ENCODE assay signal across 12 mouse cellular contexts in the genomic region with DNA sequence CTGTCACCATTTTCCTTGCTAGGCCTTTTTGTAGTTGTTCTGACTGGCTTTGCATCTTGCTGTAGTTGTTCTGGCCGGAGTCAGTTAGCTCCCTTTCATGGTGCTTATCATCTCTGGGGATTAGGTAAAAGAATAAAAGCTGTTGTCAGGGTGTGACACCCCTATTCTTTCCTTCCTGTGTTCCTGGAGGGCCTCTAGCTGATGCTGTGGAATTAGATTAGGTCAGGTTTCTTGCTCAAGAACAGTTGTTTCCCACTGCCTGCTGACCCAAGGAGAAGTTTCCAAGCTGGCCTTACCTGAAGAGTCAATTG. TPM values are rescaled to one million over a fixed set of nuclear protein-coding genes. Genes with fewer than 3 reads are reported as not detected.
DNase-seq lines count a peak whose midpoint lies in the region; ATAC-seq and TF ChIP-seq lines count a peak whose summit lies in the region.
"Had no signal": no experiment of that assay in that cellular context is flagged by ENCODE, and none has a peak within 500 bp of the region (broad histone marks: within the 10 kb centered on the region; RNA-seq: fewer than 3 reads in every experiment).

No protein-coding gene starts in this region.

- peak; percentile 73 to 83 for TF ChIP-seq EP300 in MEL (IDR thresholded peaks at IDR 0.05; ENCODE audit: low read depth in 1 of 2, low read length in 2 of 2)

- peaks cover 41% of the 10 kb centered on the region for H3K79me2 ChIP-seq in MEL (ENCODE audit: control insufficient read depth, insufficient read depth, low read length, poor library complexity)
- peaks cover 98% of the 10 kb centered on the region for H3K79me2 ChIP-seq in macrophage (ENCODE audit: inconsistent target)

- peaks cover 17 to 69% of the 10 kb centered on the region in 2 experiments for H3K4me1 ChIP-seq in heart, embryonic 14.5 days (ENCODE audit: control insufficient read depth in 2 of 2, insufficient read depth in 2 of 2, low read length in 2 of 2)
- peaks cover 53 to 61% of the 10 kb centered on the region in 2 experiments for H3K4me1 ChIP-seq in MEL (ENCODE audit: control insufficient read depth in 1 of 2, insufficient read depth in 2 of 2, low read length in 2 of 2)
- H3K4me1 ChIP-seq in embryonic fibroblast, embryonic 13.5 days (ENCODE audit: control insufficient read depth, insufficient read depth, low read length) = peaks cover 30% of the 10 kb centered on the region

- H3K4me2 ChIP-seq in heart, embryonic 14.5 days (ENCODE audit: low read length) = no peak overlapping the region; the same call in 1 of the 2 replicates

- intact Hi-C loops in heart, postnatal 14 days (cut with DNase I) = no loop called here

- H3K9ac ChIP-seq in heart, embryonic 14.5 days (ENCODE audit: low read length) = no peak overlapping the region
- peak overlapping the region; percentile 2; the same call in 1 of the 2 replicates for H3K9ac ChIP-seq in MEL (ENCODE audit: control insufficient read depth, low read depth, low read length, poor library complexity, severe bottlenecking)

- no peaks in the 10 kb centered on the region for H3K27me3 ChIP-seq in heart, embryonic 14.5 days (ENCODE audit: control insufficient read depth, insufficient read depth, low read length)
- H3K27me3 ChIP-seq in MEL (ENCODE audit: control insufficient read depth in 1 of 2, insufficient read depth in 2 of 2, low read length in 2 of 2) = no peaks in the 10 kb centered on the region

- WGBS in heart, embryonic 14.5 days = 43% methylated on average over 1 of the region's 1 CpGs
- WGBS in macrophage (ENCODE audit: missing documents) = 54% methylated on average over 1 of the region's 1 CpGs

- 0 out of 4 replicates have a peak, but pooled peaks of 1 of the 2 experiments have one; percentile 16 for TF ChIP-seq POLR2A in MEL (IDR thresholded peaks at IDR 0.05; ENCODE audit: control insufficient read depth in 1 of 2, insufficient read depth in 1 of 2, low read depth in 1 of 2, low read length in 2 of 2, poor library complexity in 1 of 2)
- no peak for TF ChIP-seq POLR2A in embryonic fibroblast, embryonic 13.5 days (IDR thresholded peaks at IDR 0.05; ENCODE audit: low read depth, low read length)

- DNase-seq in heart, postnatal 14 days = no peak
- peak; percentile 62 for DNase-seq in MEL (ENCODE audit: low read depth, low spot score)
- no peak for DNase-seq in adrenal gland, adult 18-20 months (ENCODE audit: low spot score in 2 of 2)
- DNase-seq: adrenal gland, adult 8-10 months; cerebellum, adult 9-11 months; kidney, postnatal 25 days had no signal

- no peaks in the 10 kb centered on the region for H3K9me3 ChIP-seq in heart, embryonic 14.5 days (ENCODE audit: control insufficient read depth, low read length)
- no peaks in the 10 kb centered on the region for H3K9me3 ChIP-seq in MEL (replicated peaks; ENCODE audit: insufficient read depth, low read length)
- H3K9me3 ChIP-seq: forebrain, embryonic 10.5 days had no signal

- H3K4me3 ChIP-seq in heart, embryonic 14.5 days (ENCODE audit: control insufficient read depth in 1 of 2, insufficient read depth in 1 of 2, low read depth in 1 of 2, low read length in 2 of 2) = no peak overlapping the region
- no peak overlapping the region for H3K4me3 ChIP-seq in MEL (ENCODE audit: control insufficient read depth in 1 of 2, insufficient read depth in 1 of 2, low read depth in 2 of 2, low read length in 2 of 2)
- H3K4me3 ChIP-seq in embryonic fibroblast, embryonic 13.5 days (ENCODE audit: insufficient read depth, low read length) = no peak overlapping the region
- no peak overlapping the region for H3K4me3 ChIP-seq in macrophage (ENCODE audit: inconsistent target)
- H3K4me3 ChIP-seq: forebrain, embryonic 10.5 days had no signal

- H3K36me3 ChIP-seq in heart, embryonic 14.5 days (ENCODE audit: control insufficient read depth, insufficient read depth, low read length) = no peaks in the 10 kb centered on the region
- H3K36me3 ChIP-seq in MEL (ENCODE audit: control insufficient read depth in 1 of 2, insufficient read depth in 2 of 2, low read length in 2 of 2) = peaks cover 0 to 83% of the 10 kb centered on the region in 2 experiments; a peak in 2 of 4 replicates
- H3K36me3 ChIP-seq in macrophage (ENCODE audit: inconsistent target) = no peaks in the 10 kb centered on the region
- H3K36me3 ChIP-seq: forebrain, embryonic 10.5 days had no signal

- peak overlapping the region; percentile 12 to 19; a peak in 1 of 4 replicates for H3K27ac ChIP-seq in heart, embryonic 14.5 days (replicated peaks in 1 of 2; ENCODE audit: control insufficient read depth in 1 of 2, insufficient read depth in 1 of 2, low read depth in 2 of 2, low read length in 2 of 2)
- H3K27ac ChIP-seq in MEL (ENCODE audit: control insufficient read depth, low read depth, low read length) = peak overlapping the region; percentile 85
- H3K27ac ChIP-seq in embryonic fibroblast, embryonic 13.5 days (ENCODE audit: insufficient read depth, low read length) = peak overlapping the region; percentile 91
- peak overlapping the region; percentile 90 for H3K27ac ChIP-seq in macrophage
- H3K27ac ChIP-seq: forebrain, embryonic 10.5 days had no signal

- TF ChIP-seq CTCF in MEL (IDR thresholded peaks at IDR 0.05 in 2 of 3, conservative IDR thresholded peaks at IDR 0.05 in 1 of 3; ENCODE audit: control insufficient read depth in 1 of 3, insufficient read depth in 1 of 3, low read depth in 2 of 3, low read length in 3 of 3, poor library complexity in 1 of 3, severe bottlenecking in 1 of 3) = no peak
- no peak for TF ChIP-seq CTCF in embryonic fibroblast, embryonic 13.5 days (IDR thresholded peaks at IDR 0.05; ENCODE audit: borderline replicate concordance, insufficient read depth, low read length)

- no peak for ATAC-seq in heart, embryonic 14.5 days (ENCODE audit: insufficient number of reproducible peaks, insufficient read depth, low FRiP score, low read depth)
- no peak for ATAC-seq in activated CD4-positive, CD25-positive, alpha-beta regulatory T cell, adult 4 months

- TF ChIP-seq RAD21 in MEL (IDR thresholded peaks at IDR 0.05; ENCODE audit: low read depth, low read length) = no peak

TF ChIP-seq in MEL, 35 proteins besides CTCF, POLR2A, EP300 and RAD21 (continues in another document):
- TF ChIP-seq UBTF (IDR thresholded peaks at IDR 0.05; ENCODE audit: borderline replicate concordance, insufficient read depth, low read depth, low read length) (no peak), ZC3H11A (IDR thresholded peaks at IDR 0.05; ENCODE audit: low read depth, low read length) (no peak), ZKSCAN1 (IDR thresholded peaks at IDR 0.05; ENCODE audit: low read depth, low read length) (no peak), MAFK (IDR thresholded peaks at IDR 0.05; ENCODE audit: borderline replicate concordance, low read depth, low read length) (no peak), ZNF384 (IDR thresholded peaks at IDR 0.05; ENCODE audit: low read depth, low read length) (no peak), ELF1 (IDR thresholded peaks at IDR 0.05; ENCODE audit: low read depth, low read length) (no peak), TAL1 (IDR thresholded peaks at IDR 0.05; ENCODE audit: low read length) (peak; percentile 49), RCOR1 (IDR thresholded peaks at IDR 0.05; ENCODE audit: low read depth, low read length) (0 out of 2 replicates have a peak, but pooled peaks have one; percentile 28), POLR2AphosphoS2 (IDR thresholded peaks at IDR 0.05; ENCODE audit: low read length) (no peak), MAZ (IDR thresholded peaks at IDR 0.05; ENCODE audit: low read depth, low read length) (no peak), MXI1 (IDR thresholded peaks at IDR 0.05; ENCODE audit: low read depth, low read length) (no peak), GABPA (IDR thresholded peaks at IDR 0.05; ENCODE audit: low read depth, low read length) (no peak), NELFE (IDR thresholded peaks at IDR 0.05; ENCODE audit: low read depth, low read length) (no peak), MYB (IDR thresholded peaks at IDR 0.05; ENCODE audit: low read depth, low read length) (peak; percentile 71), TCF12 (IDR thresholded peaks at IDR 0.05; ENCODE audit: low read depth, low read length) (no peak; the same call in 1 of the 2 replicates), ZMIZ1 (IDR thresholded peaks at IDR 0.05; ENCODE audit: low read depth, low read length) (no peak), CHD2 (IDR thresholded peaks at IDR 0.05; ENCODE audit: low read length) (no peak), NRF1 (IDR thresholded peaks at IDR 0.05; ENCODE audit: insufficient read depth, low read depth, low read length, poor library complexity, severe bottlenecking) (no peak)

RNA-seq across cellular contexts. Expression of gene Susd6, which starts 22.2 kb away (rescaled TPM):
- 22.3 and 22.5 TPM in 2 replicates for polyA plus RNA-seq in heart, embryonic 14.5 days (2014; fragmentation: Nextera tagmentation; extraction: Ambion mirVana)
- total RNA-seq in heart, postnatal 14 days (2021) = 10 to 100 TPM; 63.4 to 66.2 TPM
- total RNA-seq in MEL (2012; rRNA removed) = 12.2 and 13.0 TPM in 2 replicates
- polyA plus RNA-seq in MEL (2012; ENCODE audit: insufficient read depth in 1 of 2, insufficient read length in 2 of 2, low read depth in 1 of 2, low replicate concordance in 2 of 2, missing spikeins in 1 of 2) (10 to 100 TPM in 1 of 2 experiments, not detected in 1; 22.4 TPM), macrophage (2018) (67.3 to 91.5 TPM (median 72.0 TPM) in 3 replicates)
- polyA plus RNA-seq in embryonic fibroblast, embryonic 13.5 days (2011; ENCODE audit: insufficient read length, low read depth, missing spikeins) = 73.7 and 75.3 TPM in 2 replicates
- 100 to 1,000 TPM in 21 of 26 experiments, 10 to 100 TPM in 5; 82.5 to 344 (median 177) TPM for total RNA-seq in macrophage (2018; cell fraction: chromatin; rRNA removed)
- total RNA-seq in macrophage (2018; cell fraction: cytosol; rRNA removed) = 100 to 1,000 TPM in 25 of 26 experiments, 10 to 100 TPM in 1; 98.6 to 237 (median 169) TPM
- 100 to 1,000 TPM; 137 to 428 (median 289) TPM for total RNA-seq in macrophage (2018; cell fraction: nucleus; rRNA removed)
- total RNA-seq in adrenal gland, adult 18-20 months (2021) = 10 to 100 TPM; 48.2 to 56.2 TPM
- polyA plus RNA-seq in activated CD4-positive, CD25-positive, alpha-beta regulatory T cell, adult 4 months (2017; shearing (Covaris generic)) = 10 to 100 TPM; 21.8 to 29.4 TPM

RNA-seq across cellular contexts. Expression of gene Ccdc177, which starts 52.0 kb away (rescaled TPM):
- not detected in 2 replicates for polyA plus RNA-seq in heart, embryonic 14.5 days (2014; fragmentation: Nextera tagmentation; extraction: Ambion mirVana)
- total RNA-seq in heart, postnatal 14 days (2021) = under 1 TPM in 1 of 2 experiments, not detected in 1; 0.07 TPM
- total RNA-seq in MEL (2012; rRNA removed) = not detected in 2 replicates
- polyA plus RNA-seq in MEL (2012; ENCODE audit: insufficient read depth in 1 of 2, insufficient read length in 2 of 2, low read depth in 1 of 2, low replicate concordance in 2 of 2, missing spikeins in 1 of 2) = not detected
- polyA plus RNA-seq in embryonic fibroblast, embryonic 13.5 days (2011; ENCODE audit: insufficient read length, low read depth, missing spikeins) = not detected in 2 replicates
- total RNA-seq in macrophage (2018; cell fraction: chromatin; rRNA removed) = not detected
- total RNA-seq in macrophage (2018; cell fraction: cytosol; rRNA removed) = not detected
- not detected for total RNA-seq in macrophage (2018; cell fraction: nucleus; rRNA removed)
- polyA plus RNA-seq in macrophage (2018) = not detected in 3 replicates
- not detected for total RNA-seq in adrenal gland, adult 18-20 months (2021)
- not detected for polyA plus RNA-seq in activated CD4-positive, CD25-positive, alpha-beta regulatory T cell, adult 4 months (2017; shearing (Covaris generic))
- total RNA-seq: granulocyte monocyte progenitor cell, adult 5-6 weeks had no signal

Comparison
In these comparisons a context has a peak if more than half of its experiments do, and no peak if none do; other contexts are left out.
1. H3K27ac ChIP-seq: peak in every context shown above with its lines; median percentile 91 in embryonic fibroblast, embryonic 13.5 days; 90 in macrophage; 85 in MEL; 16 in heart, embryonic 14.5 days.